Mouse (Mus musculus) natural killer cell, adult 2 months (primary cell): ENCODE results near the gene Fam53b.
A peak's percentile ranks its signal among the peaks of the same experiment; 100 is the strongest.

Experiments used
- DNase-seq, 2 experiments: peaks; one replicate each; pipeline ENCODE4 v3.0.0; 2022; ENCODE audit warnings: low spot score in 2 of 2

Fam53b gene

DNA sequence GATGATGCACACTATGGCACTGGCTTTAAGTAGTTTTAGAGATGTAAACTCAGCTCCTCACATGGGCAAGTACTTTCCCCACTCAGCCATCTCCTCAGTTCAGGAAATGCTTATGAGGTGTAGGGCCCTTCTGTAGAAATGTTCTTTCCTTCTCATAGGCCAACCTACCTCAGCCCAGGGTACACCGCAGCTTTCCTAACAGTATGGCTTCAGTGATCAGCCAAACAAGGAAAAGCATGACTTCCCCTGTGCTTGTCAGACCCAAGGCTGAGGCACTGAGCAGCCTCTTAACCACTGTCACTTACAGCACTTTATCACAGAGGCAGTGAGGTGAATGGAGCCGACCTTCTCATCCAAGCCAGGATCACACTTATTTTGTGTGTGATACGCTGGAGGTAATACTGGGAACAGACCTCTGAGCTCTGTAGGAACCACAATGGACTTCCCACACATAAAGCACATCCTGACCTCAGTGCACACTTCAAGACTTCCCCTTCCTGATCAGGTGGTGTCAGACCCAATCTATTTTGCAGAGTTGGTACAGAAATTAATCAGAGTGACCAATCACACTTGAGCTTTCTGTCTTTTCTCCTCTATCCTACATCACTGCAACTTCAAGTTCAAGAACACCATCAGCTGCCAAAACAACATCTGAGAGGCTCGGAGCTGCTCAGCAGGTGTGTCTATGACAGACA, 26.0 kb downstream of the Fam53b start:
- DNase-seq, result no peak

DNA sequence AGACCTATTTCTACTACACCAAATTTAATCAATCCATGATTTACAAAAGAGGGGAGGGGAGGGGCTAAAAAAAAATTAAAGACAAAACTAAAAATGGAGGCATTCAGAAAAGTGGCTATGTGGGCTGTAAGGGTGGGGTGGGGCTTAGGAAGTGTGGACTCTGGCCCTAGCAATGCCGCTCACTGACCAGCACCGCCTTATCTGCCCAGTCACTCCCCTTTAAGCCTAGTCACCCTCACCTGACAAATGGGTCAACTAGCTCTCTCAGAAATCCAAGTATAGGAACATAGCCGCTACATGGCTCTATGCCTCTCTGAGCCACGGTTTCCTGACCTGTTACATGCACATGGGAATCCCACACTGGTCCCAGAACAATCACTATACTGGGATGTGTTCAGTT, 26.7 kb downstream of the Fam53b start:
- no peak for DNase-seq

DNA sequence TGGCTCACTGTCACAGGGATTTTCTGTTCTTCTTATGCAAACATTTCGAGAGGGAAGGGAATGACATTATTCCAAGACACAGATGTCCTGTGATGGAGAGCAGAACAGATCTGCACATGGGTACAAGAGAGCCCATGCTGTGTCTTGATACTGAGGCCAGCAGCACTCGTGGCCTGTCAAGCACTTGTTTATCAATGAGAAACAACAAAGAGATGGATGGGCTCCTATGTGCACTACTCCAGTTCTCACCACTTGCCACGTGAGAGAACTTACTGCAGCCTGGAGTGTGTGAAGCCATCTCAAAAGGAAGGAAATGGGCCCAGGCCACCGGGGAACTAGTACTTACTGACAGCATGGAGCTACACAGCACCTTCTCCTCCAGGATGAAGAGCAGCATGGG, 27.2 kb downstream of the Fam53b start:
- DNase-seq, result no peak

DNA sequence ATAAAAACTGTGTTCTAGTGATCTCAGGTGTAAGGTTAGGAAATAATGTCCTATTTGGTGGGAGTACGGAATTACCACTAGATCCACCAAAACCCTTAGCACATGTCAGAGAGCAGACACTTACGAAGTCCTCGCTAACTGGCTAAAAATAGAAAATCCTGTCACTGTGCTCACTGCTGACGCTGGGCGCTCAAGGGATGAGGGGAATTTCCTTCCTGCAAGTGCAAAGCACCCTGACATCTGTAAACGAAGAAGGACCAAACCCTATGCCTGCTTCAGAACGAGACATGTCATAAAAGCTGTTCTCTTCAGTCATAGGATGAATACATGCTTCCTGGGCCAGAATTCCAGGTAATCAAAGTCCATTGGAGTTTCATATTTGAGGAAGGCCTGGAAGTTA, 27.7 kb downstream of the Fam53b start:
- no peak for DNase-seq

DNA sequence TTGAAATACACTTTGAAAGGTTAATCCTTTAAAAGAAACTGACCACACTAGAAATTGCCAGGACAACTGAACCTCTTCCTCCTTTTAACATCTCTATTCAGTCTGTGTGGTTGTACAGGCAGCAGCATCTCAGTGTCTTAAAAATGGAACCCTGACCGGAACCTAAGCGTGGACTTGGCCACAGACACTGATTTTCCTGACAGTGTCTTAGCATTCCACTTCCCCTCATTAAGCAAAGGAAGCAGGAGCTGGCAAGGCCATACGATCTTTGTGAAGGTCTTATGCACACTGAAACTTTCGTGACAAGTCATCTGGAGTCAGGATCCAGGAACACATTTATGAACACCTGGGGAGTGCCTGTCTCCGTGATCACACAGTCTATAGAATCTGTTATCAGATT, 29.6 kb downstream of the Fam53b start:
- DNase-seq, result no peak

DNA sequence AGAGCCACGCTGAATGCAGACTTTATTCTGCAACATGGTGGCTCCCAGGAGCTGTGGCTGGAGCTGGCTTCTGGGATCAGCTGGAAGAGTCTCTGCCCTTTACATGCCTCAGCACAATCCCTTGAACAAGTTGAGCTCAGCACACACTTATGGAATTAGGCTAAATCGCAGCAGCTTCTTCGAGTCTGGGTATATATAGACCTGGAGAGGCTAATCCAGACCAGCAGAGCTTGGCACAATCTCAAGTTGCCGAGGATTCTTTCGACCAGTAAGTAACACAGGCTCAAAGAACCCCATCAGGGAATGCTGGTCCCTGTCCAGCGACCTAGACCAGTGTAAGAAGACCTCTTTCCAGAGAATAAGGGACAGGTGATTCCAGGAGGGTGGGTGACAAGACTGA, 31.8 kb downstream of the Fam53b start:
- no peak for DNase-seq

DNA sequence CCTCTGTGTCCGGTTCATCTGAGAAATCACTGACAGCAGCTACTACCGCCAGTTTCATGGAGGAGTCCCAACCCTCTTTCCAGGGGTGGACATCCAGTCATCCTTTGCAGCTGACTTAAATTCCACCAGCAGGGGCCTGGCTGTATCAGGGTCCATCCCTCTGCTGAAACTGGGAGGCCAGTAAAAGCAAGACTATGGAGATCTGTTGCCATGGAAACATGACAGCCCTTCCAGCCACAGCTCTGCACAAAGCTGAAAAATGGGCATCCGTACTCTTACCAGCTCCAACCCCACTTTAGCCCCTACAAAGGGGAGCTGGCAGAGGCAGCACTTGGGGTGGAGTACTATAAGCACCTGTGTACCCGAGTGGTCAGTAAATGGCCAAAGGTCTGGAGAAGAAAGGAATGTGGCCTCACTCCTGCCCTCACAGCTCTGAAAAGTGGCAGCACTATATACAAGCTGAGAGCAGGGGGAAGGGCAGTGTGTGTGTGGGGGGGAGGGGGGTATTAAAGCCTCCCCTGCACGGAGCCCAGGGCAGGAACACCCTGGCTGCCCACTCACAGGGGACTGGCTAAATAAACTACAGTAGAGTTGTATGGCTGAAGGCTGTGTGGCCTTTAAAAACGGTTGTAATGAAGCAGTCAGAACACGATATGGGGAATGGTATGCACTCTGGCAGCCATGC, 32.4 kb downstream of the Fam53b start:
- no peak for DNase-seq

DNA sequence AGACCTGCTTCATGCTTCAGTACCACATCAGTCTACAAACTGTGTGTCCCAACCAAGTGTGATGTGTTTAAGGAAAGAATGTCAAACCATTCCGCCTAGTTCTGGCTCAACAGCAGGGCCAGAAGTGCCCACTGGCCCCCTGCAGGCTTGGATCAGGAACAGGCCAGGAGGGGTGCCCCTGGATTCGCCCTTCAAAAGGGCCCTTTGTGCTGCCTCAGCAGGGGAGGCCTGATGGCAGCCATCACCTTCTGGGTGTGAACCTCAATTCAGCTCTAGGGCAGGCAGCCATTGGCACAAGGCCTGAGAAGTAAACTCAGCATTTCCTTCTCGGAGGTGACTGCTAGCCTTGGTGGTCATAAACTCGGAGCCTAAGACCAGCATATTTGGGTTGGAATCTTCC, 33.1 kb downstream of the Fam53b start:
- DNase-seq, result no peak

DNA sequence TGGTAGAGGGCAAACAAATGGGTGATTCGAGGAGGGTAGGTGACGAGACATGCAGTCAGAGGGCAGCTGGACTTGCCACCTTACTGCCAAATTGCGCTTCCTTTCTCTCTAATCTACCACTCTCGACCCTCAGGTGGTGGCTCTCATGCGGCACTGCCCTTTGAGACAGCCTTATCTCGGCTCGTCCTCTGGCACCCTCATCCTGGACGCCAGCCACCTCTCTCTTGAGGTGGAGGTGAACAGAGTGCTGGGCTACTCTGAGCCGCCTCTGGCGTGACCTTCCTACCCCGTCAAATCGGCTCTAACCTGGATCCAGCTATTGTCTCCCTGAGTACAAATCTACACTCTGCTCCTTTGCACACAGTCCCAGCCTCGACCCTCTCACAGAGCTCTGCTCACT, 35.1 kb downstream of the Fam53b start:
- no peak for DNase-seq

DNA sequence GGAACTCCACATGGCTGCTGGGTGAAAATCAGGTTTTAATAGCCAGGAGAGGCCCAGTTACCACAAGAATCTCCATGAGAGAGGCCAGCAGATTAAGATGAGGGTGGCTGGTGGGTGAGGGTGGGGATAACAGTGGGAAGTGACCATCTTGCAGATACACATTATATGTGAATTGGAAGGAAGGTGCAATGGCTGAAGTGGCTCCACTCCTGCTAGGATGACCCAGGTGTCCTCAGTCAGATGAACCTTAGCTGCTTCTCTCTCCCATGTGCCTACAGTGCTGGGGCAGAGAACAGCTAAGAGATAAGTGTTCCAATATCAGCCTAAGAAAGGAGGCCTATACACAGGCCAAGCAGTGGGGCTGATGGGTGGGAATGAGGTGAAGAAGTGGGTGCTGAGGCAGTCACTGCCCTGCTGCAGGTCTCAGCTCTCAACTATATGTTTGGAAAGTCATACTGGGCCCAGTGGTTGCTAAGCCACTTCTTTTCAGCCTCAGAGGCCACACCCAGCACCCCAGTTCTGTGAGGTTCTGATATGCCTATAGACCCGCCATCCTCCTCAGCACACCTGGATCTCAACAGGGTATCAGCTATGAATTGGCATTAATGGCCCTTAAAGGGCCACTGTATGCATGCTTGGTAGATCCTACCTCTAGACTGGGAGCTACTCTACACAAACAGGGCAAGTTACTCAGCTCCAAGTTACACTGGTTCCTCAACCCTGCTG, 35.8 kb downstream of the Fam53b start:
- DNase-seq, result no peak

DNA sequence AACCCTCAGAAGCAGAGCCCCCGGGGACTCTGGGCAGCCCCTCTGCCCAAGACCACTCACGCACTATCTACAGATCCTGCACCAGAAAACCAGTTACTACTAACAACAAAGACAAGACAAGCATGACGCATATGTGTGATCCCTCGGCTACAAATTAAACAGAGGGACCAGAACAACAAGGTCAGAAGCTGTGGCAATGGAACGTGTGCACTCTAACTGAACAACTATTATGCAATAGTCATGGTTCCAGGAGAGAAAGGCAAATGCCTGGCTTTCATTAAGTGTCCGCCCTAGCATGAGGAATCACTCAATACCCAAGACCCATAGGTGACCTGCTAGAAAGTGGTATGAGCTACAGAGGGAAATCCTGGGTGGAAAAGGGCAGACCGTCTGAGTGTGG, 36.6 kb downstream of the Fam53b start:
- no peak for DNase-seq

DNA sequence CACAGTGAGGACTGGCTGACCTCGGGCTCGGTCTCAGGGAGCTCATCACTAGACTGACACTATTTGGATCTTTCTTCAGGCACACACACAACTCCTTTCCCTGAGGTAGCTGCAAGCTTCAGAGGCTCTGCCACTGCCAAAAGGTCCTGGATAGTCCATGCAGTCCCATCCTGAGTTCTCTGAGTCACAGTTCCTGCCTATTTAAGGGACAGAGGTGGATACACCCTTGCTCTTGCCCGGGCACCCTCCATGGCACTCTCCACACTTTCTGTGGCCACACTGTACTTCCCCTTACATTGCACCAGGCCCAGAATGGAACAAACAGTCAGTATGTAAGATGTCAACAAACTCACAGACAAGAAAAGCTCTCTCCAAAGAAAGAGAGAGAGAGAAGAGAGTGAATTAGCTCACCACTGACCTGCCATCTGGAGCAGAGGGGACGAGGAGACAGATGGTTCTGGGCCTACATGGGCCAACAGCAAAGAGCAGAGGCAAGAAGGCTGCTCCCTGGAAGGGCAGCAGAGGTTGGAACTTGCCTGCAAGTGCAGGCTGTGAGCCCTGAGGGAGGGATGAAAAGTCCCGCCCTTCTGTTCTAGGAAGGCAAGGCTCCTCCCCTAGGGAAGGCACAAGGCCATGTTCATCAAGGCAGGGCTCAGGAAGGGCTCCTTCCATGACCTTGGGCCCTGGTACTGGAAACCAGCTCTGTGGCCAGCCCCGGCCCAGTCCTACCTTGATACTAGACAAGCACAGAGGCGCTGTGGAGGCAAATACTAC, 37.2 kb downstream of the Fam53b start:
- DNase-seq, result no peak

DNA sequence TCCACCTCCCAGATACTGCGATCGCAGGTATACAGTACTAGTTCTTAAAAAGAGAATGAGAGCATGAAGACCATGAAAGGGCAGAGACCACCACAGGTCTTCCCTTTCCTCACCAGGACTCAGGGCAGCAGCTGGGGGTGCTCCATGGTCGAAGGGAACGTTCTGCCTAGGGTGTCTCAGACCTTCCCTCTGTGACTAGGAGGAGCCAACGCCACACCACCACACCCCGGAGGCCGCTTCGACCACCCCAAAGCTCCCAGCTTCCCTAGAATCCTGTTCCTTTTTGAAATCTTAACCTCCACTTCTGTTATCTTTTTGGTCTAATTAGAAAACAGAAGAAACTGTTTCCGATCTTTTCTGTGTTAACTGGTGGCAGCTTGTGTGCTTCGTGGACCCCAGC, 37.8 kb downstream of the Fam53b start:
- DNase-seq, result no peak

DNA sequence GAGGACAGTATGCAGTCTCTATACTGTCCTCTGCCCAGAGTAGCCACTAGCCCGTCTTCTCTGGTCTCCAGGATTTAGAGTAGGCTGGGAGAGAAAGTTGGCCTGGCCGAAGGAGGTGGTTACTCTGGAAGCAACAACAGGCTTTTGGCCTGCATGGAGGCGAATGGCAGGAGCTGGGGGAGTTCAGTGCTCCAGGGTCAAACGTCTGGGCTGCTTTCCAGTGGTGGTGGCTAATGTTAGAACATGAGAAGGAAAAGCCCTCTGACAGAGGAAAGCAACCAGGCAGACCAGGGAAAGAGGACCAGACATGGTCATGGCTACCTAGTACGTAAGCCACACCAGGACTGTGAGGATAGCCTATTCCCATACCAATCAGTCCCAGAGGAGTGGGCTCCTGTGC, 38.4 kb downstream of the Fam53b start:
- no peak for DNase-seq

DNA sequence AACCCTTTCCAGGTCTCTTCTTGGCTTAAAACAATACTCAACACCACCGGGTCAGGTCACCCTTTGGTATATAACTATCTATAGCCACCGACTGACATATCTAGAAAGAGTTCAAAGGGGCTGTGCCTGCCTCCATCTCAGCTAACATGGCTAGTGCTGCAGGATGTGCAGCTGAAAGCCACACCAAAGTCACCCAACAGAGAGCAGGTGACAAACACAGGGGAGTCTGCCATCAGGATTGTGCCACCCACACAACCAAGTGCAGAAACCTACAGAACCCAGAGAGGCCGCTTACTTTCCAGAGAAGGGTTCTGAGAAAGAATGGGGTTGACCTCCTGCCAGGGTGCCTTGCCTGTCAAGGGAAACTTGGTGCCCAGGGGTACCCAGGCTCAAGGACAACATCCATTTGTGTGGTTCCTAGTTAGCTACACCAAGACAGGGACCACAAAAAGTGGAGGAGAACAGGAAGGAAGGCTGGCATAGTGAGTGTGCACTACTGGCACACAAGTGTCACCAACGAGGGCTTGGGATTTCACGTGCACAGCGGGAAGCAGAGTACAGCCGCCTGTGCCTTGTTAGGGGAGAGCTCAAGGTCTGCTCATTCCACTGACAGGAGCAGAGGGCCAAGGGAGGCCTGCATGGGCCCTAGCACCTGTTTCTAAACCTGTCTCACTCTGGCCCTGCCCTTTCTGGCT, 40.5 kb downstream of the Fam53b start:
- DNase-seq, result peak in 1 of 2 experiments; percentile 16

DNA sequence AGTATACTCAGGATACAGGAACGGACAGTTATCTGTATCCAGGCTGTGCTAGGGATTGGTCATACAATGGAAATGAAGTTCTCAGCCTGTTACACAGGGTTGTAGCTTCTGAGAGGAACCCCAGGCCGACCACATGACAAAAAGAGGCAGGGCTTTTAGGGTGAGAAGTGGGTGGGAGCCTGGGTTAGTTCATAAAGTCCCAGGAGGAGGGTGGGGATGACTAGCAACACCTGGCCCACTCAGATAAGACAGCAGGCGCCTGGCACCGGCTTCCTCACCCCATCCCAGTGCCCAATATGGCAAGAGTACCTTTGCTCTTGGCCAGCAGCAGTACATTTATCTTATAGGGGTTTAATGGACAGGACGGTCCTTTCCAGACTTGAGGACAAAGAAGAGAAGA, 41.2 kb downstream of the Fam53b start:
- DNase-seq, result no peak

DNA sequence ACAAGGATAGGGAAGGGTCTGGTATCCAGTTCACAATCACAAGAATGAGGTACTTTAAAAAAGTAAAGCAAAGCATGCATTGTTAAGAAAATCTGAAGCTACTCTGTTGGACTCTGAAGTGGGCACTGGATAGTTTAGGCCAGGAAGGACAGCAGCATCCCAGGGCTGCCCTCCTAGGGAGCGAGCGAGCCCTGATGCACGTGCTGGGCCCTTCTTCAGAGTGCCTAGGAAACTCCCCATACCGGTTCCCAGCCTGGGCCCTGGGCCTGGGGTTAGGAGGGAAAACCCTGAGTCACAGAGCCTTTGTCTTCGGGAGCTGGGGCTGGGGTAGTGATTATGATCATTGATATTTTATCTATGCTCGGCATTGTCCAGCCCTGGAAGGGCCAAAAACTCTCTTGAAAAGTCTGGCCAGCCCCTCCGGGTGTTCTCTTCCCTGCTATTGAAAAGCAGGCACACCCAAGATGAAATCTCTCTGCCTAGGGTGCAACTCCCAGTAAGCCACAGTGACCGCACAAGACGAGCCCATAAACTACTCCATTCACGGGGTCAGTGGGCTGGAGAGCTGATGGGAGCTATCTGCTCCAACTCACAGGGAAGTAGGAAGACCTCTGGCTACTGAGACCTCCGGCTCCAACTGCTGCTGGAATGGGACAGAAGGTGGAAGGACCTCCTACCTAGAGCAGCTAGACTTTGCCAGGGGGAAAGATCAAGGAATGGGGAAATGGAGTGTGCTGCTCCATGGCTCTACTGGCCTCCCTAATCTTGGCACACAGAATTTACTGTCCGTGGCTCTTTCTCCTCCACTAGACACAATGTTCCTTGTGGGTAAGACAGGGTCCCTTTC, 45.0 kb downstream of the Fam53b start:
- DNase-seq, result no peak

DNA sequence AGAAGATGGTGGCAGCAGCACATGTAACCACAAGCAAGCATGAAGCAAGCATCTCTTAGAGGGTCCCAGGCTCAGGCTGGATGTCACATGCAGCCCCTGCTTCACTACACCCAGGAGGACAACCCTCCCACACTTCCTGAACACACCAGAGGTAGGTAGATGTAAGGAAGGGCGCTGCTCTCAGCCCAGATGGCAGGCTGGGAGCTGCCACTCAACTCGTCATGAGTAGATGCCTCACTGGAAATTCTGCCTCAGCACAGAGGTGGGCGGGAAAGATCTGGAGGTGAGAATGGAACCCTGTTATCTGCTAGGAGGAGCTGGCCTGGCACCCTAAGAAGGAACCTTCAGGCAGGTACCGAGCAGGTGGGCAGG, 45.7 kb downstream of the Fam53b start:
- DNase-seq, result no peak

DNA sequence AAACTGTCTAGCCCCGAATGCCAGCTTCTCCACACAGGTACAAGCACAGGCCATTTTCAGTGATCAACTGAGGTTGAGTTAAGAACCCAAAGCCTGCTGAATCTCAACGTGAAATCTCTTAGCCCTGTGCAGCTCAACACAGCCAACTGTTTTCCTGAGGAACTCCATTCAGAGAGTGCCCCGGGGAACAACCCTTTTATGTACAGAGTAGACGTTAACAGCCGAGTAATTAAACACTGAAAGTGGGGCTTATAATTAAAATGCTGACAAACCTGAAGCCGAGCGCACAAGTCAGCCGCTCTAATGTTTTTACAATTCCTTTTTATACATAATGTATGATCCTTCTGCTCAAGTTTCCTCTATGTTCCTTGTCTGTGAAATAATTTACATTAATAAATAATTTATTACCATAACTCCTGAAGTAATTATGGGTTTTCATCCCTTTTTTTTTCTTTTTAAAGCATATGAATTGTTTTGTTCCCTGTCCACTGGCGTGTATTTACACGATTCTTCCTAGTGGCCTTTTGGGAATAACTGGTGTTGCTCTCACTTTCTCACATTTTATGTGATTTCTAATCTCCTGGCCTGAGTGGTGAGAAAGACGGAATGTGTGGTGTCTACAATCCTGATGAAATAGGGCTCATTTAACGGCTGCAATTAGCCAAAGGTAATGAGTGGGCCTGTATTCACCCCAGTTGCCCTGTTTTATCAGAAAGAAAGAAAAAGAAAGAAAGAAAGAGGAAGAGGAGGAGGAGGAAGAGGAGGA, 46.3 kb downstream of the Fam53b start:
- no peak for DNase-seq

DNA sequence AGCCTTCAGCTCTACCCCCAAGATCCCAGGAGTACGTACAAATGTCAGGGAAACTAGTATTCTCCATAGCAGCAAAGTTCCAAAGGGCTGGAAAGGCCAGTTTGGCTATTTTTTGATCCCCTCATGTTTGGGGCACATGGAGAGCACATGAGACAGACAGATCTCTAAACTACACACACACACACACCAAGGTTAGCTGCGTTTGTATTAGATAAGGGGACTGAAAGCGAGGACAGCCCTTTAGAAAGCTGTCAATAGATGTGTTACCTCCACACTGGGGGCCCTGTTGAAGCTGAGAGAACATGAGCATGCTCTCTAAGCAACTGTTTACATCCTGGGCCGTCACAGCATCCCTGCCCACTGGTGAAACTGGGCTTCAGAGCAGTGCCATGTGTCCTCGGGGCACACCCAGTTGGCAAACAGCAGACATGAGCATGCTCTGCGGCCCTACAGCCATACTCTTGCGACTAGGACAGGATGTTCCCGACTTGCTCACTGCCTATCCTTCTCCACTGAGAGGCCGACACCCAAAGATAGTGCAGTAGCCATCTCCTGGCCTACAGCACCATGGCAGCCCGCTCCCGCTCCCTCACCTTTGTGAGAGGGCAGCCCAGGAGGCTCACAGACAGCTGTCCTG, 47.3 kb downstream of the Fam53b start:
- no peak for DNase-seq
